Mouse (Mus musculus) neural tube, embryonic 13.5 days (tissue): ENCODE data around the gene Csta1. TPM values are rescaled to one million over a fixed set of nuclear protein-coding genes. Genes with fewer than 3 reads are reported as not detected.

Source experiments
- polyA plus RNA-seq: library from polyadenylated mRNA; unstranded; fragments of >200 nt; fragmentation: Nextera tagmentation; extraction: Ambion mirVana; gene quantifications from 2 replicates; pipeline ENCODE4 v1.2.1, GENCODE M21; 2015

Csta1 gene
- polyA plus RNA-seq, 1 experiment from 2014 or later = not detected

Other genes starting within 250 kb of the Csta1 start
- gene Parp9, start 192.8 kb downstream of the Csta1 start, polyA plus RNA-seq = 2.3 and 2.4 TPM in 2 replicates
- gene Dtx3l, start 192.1 kb downstream of the Csta1 start, polyA plus RNA-seq = 1.2 and 1.4 TPM in 2 replicates
- gene Kpna1, start 152.5 kb downstream of the Csta1 start, polyA plus RNA-seq = 72.7 and 74.9 TPM in 2 replicates
- 12.6 and 14.4 TPM in 2 replicates for gene Wdr5b, start 90.1 kb downstream of the Csta1 start, polyA plus RNA-seq
- 166 and 181 TPM in 2 replicates for gene Fam162a, start 59.6 kb downstream of the Csta1 start, polyA plus RNA-seq
- 41.7 and 46.5 TPM in 2 replicates for gene Ccdc58, start 59.6 kb downstream of the Csta1 start, polyA plus RNA-seq
- 0.85 and 0.92 TPM in 2 replicates for gene Stfa2l1, start 25.6 kb upstream of the Csta1 start, polyA plus RNA-seq
- gene Gm5483, start 53.0 kb upstream of the Csta1 start, polyA plus RNA-seq = 1.5 and 1.7 TPM in 2 replicates
- gene Gm5416, start 79.2 kb upstream of the Csta1 start, polyA plus RNA-seq = not detected in 2 replicates
- gene 2010005H15Rik, start 90.2 kb upstream of the Csta1 start, polyA plus RNA-seq = 0.96 TPM in 1 of 2 replicates, not detected in the other
- gene Stfa1, start 145.7 kb upstream of the Csta1 start, polyA plus RNA-seq = 3.4 and 3.8 TPM in 2 replicates
- gene BC117090, start 203.1 kb upstream of the Csta1 start, polyA plus RNA-seq = not detected in 2 replicates
- 3.7 and 3.8 TPM in 2 replicates for gene BC100530, start 236.5 kb upstream of the Csta1 start, polyA plus RNA-seq